Mouse (Mus musculus) MEL (cell line): Measurements from ENCODE around the gene H2-Q6.
"Not testable (repeated sequence)": the region's sequence is repeated elsewhere in the genome, so short reads cannot be mapped to it uniquely, and the experiment has no call there.

Experiments used
- ETS1 ChIP-seq: IDR thresholded peaks from 2 replicates; pipeline ENCODE4 v1.6.1; 2012; ENCODE audit warnings: low read depth, mild to moderate bottlenecking, inconsistent platforms, low read length, improper control_type of control experiment, moderate library complexity
- MAFK ChIP-seq: IDR thresholded peaks from 2 replicates; pipeline ENCODE4 v1.6.1; 2011; ENCODE audit warnings: low read depth, mild to moderate bottlenecking, low read length, improper control_type of control experiment, borderline replicate concordance
- MYC ChIP-seq: IDR thresholded peaks from 2 replicates; pipeline ENCODE4 v1.6.1; 2011; ENCODE audit warnings: low read depth, mild to moderate bottlenecking, low read length, improper control_type of control experiment, moderate library complexity
- POLR2A ChIP-seq, 2 experiments: IDR thresholded peaks; 2 replicates each; pipeline ENCODE4 v1.6.1; 2011 to 2012; ENCODE audit warnings: low read length in 2 of 2, mild to moderate bottlenecking in 2 of 2, control low read depth in 1 of 2, improper control_type of control experiment in 1 of 2, low read depth in 1 of 2, moderate library complexity in 1 of 2; ENCODE audit not compliant: control insufficient read depth in 1 of 2, insufficient read depth in 1 of 2, poor library complexity in 1 of 2
- ZMIZ1 ChIP-seq: IDR thresholded peaks from 2 replicates; pipeline ENCODE4 v1.6.1; 2012; ENCODE audit warnings: low read depth, mild to moderate bottlenecking, inconsistent platforms, low read length, improper control_type of control experiment, moderate library complexity

- TF ChIP-seq ETS1; MAFK; POLR2A (IDR thresholded peaks at IDR 0.05; ENCODE audit: control insufficient read depth in 1 of 2, insufficient read depth in 1 of 2, low read depth in 1 of 2, low read length in 2 of 2, poor library complexity in 1 of 2); MYC; ZMIZ1: not testable (repeated sequence)
Measured at GRCm38 (mm10) chr17:35444510-35444909, 19.9 kb downstream of the H2-Q6 start.
